Mouse (Mus musculus): ENCODE results near the gene Mapk12.

Gene Mapk12

GRCm38 (mm10) chr15:89089248-89090051 is 51.1 kb downstream of the Mapk12 start:
- DNase-seq: no peak

- peak; percentile 90 for DNase-seq
Measured at GRCm38 (mm10) chr15:89088607-89089247, 51.8 kb downstream of the Mapk12 start, which contains the start of gene Selenoo. Selenoo (plus strand) TSS chr15:89089084.

GRCm38 (mm10) chr15:89084826-89085225 is 55.7 kb downstream of the Mapk12 start:
- no peak for DNase-seq

GRCm38 (mm10) chr15:89083906-89084305 is 56.6 kb downstream of the Mapk12 start:
- DNase-seq: no peak

Measured in cerebellum, adult 8-10 months (tissue).